Mouse (Mus musculus): ENCODE measurements around the gene Nr2f2.
A peak's percentile ranks its signal among the peaks of the same experiment; 100 is the strongest.

The Nr2f2 gene

GRCm38 (mm10) chr7:70365401-70365811 lies 1.1 kb downstream of the Nr2f2 start:
- DNase-seq (ENCODE audit: low read depth, low spot score) = no peak

DNA sequence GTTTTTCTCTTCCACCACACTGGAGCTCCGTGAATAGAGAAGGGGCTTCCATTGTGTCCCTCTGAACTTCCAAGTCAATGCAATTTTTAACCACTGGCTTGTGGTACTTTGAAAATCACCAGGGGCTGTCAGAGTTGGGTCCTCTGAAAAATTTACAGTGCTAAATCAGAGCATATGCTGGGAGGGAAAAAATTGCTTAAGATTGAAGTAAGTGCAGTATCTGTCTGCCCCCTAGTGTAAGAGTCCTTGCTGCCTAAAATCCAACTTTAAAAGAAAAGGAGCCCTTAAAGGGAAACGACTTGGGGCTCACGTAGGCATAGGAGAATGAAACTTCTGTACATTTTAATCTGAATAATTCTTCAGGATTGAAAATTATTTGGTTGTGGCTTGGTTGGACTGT lies 1.7 kb downstream of the Nr2f2 start:
- no peak for DNase-seq (ENCODE audit: low read depth, low spot score)

- no peak for DNase-seq (ENCODE audit: low read depth, low spot score)
Measured at GRCm38 (mm10) chr7:70363351-70363750, 3.2 kb downstream of the Nr2f2 start.

GRCm38 (mm10) chr7:70362526-70363170 lies 3.9 kb downstream of the Nr2f2 start:
- DNase-seq (ENCODE audit: low read depth, low spot score) = no peak

DNA sequence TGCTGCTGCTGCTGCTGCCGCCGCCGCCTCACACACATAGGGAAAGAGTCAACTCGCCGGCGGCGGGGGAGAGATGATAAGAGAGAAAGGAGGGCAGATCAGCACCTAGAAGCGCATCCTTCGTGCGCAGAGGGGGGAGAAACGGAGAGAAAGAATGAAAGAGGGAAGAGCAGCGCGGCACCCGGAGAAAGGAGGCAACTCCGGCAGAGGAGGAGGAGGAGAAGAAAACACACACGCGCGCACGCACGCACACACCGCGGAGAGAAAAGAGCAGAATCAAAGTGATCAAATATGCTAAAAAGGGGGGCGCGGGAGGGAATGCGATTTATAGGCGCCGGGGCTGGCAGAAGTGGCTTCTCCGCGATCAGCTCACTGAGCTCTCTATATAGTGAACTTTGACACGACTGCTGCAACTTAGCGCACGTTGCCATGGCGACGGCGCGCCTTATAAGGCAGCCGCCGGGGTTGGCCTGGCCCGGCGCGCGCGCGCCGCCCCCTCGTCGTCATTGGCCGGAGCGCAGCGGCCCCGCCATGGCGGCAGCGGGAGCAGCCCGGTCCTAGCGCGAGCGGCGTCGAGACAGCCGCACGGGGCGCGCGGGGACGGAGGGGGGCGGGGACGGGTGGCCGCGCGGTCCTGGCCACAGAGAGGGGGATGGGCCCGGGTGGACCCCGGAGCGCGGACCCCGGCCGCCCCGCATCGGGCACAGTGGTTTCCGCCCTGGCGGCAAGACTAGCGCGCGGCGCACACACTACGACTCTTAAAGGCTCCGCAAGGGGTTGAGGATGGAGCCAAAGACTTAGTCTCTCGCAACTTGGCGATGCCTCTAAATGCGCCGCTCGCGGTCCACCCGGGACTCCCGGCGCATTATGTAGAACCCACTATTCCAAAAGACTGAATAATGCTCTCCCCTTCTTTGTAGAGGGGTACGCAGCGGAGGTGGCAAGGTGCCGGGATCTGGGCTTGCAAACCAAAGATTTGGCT lies 4.9 kb downstream of the Nr2f2 start:
- peak; percentile 19 for DNase-seq (ENCODE audit: low read depth, low spot score)

DNA sequence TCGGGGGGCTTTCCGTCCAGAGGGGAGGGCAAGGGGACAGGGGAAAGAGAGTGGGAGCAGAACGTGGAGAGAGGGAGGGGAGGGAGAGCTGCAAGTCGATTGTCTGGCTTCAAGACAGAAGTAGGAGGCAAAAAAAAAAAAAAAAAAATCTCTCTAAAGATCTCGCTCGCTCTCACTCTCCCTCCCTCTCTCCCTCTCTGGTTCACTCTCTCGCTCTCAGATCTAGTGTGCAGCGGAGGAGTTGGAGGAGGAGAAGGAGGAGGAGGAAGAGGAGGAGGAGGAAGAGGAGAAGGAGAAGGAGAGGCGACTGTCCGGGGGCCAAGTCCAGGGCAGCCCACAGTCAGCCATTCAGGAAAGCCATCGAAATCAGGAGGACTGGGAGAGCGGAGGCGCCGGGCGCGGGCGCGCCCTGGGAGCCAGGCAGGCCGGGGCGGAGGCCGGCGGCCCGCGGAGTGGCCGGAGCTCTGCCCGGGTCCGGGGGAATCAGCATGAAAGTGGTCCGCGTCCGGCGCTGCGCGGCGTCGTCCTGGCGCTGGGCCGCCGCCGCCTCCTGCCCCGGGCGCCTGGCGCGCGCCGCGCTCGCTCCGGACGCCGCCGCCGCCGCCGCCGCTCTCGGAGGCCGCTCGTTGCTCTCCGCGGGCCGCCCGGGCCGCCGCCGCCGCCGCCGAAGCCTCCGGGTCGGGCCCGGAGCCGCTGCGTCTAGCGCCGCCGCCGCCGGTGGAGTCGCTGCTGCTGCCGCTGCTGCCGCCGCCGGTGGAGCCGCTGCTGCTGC lies 5.7 kb downstream of the Nr2f2 start:
- no peak for DNase-seq (ENCODE audit: low read depth, low spot score)

- no peak for DNase-seq (ENCODE audit: low read depth, low spot score)
Measured at GRCm38 (mm10) chr7:70359791-70360581, 6.5 kb downstream of the Nr2f2 start.

DNA sequence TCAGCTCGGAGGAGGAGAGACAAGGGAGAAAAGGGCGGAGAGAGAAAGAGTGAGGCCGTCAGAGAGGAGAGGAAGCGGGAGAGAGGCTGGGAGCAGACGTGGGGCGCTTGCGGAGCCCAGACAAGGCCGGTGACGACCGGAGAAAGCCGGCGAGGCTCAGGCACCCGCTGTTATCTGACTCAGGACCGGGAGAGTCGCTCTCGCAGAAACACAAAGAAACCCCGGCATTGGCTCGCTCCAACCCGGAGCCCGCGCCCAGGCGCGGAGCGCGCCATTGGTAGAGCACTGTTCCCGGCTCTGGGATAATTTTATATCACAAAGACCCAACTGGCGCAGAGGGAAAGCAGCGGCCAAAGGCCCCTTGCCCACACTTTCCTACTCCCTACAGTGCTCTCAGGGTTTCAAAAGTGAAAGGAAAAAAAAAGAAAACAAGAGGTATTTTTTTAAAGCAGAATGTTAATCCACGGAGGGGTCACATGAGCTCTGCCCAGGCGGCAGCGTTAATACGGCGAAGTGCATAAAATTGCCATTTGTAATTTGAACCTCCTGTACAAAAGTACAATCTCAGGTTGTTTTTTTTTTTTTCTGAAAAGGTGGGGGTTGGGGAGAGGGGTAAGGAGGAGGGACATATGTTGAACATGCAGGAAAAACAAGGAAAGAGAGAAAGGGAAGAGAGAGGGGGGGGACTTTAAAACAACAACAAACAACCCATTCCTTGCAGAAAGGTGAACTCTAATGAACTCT lies 7.5 kb downstream of the Nr2f2 start:
- DNase-seq (ENCODE audit: low read depth, low spot score) = no peak

DNA sequence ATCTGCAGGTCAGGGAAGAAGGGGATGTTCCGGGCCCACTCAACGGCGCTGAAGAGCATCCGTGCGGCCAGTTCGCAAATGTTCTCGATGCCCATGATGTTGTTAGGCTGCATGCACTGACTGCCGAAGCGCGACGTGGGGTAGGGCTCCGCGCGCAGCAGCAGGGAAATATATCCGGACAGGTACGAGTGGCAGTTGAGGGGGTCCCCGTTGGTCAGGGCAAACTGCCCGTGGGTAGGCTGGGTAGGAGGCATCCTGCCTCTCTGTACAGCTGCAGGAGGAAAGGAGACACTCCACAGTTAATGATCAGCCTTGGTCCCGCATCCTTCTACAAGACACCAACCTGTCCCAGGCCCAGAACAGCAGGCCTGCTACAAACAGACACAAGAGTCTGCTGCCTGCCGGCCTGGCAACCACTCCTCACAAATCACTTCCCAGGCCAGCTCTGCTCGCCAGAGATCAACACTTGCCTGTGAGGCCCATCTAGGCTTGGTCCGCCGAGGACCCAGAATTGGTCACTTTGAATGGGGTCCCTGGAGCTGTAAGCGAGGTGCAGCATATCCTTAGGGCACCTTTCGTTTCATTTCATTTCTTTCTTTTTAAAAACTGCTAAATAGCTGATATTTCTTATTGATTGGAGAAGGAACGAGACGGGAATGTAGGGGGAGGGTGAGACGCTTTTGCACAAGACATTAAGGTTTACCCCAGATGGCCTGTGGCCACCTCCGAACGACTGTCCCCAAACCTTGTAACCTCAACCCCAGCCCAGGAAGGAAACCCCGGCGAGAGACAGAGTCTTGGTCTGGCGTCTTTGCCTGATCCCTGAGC lies 8.3 kb downstream of the Nr2f2 start:
- no peak for DNase-seq (ENCODE audit: low read depth, low spot score)

DNA sequence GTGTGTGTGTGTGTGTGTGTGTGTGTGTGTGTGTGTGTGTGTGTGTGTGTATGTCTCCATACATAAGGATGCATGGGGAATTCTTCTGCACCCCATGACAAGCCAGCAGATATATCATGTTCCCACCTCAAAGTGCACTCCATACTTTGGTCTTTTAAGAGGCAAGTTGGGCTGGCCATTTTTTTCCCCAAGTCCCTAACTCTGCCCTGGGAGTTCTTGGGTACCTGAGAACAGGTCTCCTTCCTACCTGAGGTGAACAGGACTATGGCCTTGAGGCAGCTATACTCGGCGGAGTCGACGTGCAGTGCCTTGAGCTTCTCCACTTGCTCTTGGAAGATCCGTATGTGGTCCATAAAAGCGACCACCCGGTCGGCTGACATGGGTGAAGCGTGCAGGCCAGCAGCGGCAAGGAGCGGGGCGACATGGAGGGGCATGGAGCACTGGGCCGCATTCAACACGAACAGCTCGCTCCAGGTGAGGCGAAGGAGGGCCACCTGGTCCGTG lies 9.0 kb downstream of the Nr2f2 start:
- no peak for DNase-seq (ENCODE audit: low read depth, low spot score)

GRCm38 (mm10) chr7:70356691-70357515 lies 9.6 kb downstream of the Nr2f2 start:
- no peak for DNase-seq (ENCODE audit: low read depth, low spot score)

DNA sequence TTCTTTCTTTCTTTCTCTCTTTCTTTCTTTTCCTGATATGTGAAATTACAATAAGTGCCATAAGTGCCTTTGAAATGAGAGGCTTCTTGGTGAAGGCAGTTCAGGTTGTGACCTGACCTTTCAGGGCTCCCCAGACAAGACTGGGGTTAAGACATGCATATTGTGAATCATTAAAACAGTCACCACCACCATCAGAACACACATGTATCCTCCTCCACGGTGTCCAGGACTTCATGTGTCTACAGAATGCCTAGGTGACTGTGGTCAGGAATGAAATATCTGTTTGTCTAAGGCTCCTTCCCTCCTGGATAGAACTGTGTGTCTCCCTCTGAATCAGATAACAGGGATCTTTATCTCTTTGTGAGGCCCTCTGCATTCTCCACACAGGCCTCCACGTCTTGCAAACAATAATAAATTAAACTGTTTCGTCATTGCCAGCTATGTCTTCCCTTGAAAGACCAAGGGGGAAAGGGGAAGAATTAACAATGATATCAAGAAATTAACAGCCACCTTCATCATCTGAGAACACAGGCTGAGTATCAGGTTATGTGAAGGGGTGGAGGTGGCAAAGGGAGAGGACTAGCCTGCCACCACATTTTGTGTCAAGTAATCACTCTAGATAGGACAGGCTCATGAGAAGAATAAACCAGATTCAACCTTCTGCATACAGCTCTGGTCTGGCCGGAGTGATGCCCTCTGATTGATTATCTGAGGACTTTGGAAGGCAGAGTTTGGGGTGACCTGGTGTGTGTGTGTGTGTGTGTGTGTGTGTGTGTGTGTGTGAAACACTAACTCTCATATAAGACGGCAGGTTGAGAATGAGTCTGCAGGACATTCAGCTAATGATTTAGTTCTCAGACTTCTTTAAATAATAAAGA lies 10.6 kb downstream of the Nr2f2 start:
- no peak for DNase-seq (ENCODE audit: low read depth, low spot score)

- DNase-seq (ENCODE audit: low read depth, low spot score) = no peak
Measured at GRCm38 (mm10) chr7:70355357-70355620, 11.2 kb downstream of the Nr2f2 start.

- no peak for DNase-seq (ENCODE audit: low read depth, low spot score)
Measured at GRCm38 (mm10) chr7:70354606-70355356, 11.8 kb downstream of the Nr2f2 start.

DNA sequence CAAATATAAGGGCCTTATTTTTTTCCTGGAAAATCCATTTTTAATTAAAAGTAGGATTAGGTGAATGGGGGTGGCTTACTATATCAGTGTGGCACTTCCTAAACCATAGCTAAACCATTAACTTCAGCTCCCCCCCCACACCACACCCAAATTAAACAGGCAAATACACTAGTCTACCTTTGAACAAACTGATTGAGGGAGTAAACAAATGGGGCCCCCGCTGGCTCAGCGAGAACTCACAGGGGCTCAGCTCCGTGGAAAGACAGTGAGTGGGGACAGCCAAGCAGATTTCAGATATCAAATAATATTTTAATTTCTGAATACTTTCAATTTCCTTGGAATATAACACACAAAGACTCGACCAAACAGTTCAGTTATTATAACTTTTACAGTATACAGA lies 13.4 kb downstream of the Nr2f2 start:
- no peak for DNase-seq (ENCODE audit: low read depth, low spot score)

DNA sequence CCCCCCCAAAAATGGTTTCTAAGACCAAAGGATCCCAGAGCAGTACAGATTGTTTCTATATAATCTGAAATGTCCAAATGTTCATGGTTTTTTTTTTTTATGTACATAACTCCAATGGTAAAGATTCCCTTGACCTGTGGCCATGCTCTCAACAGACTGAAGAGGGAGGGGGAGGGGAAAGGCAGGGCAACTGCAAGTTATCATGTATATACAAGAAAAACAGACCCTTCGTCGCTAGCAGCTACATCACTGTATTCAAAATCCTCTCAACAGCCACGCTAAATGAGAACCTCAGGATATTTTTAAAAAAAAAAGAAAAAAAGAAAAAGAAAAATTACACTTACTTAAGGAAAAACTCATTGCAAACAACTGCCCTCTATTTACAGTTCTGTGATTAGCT lies 13.9 kb downstream of the Nr2f2 start:
- no peak for DNase-seq (ENCODE audit: low read depth, low spot score)

- no peak for DNase-seq (ENCODE audit: low read depth, low spot score)
Measured at GRCm38 (mm10) chr7:70351981-70352560, 14.5 kb downstream of the Nr2f2 start.

All from CD4-positive helper T cell, adult 2 months (primary cell).